Mouse (Mus musculus): Measurements from ENCODE around the gene Gm42791. TPM values are rescaled to one million over a fixed set of nuclear protein-coding genes. Genes with fewer than 3 reads are reported as not detected.

Gene Gm42791
- polyA plus RNA-seq, 1 experiment from 2014 or later = 3.6 TPM

DNA sequence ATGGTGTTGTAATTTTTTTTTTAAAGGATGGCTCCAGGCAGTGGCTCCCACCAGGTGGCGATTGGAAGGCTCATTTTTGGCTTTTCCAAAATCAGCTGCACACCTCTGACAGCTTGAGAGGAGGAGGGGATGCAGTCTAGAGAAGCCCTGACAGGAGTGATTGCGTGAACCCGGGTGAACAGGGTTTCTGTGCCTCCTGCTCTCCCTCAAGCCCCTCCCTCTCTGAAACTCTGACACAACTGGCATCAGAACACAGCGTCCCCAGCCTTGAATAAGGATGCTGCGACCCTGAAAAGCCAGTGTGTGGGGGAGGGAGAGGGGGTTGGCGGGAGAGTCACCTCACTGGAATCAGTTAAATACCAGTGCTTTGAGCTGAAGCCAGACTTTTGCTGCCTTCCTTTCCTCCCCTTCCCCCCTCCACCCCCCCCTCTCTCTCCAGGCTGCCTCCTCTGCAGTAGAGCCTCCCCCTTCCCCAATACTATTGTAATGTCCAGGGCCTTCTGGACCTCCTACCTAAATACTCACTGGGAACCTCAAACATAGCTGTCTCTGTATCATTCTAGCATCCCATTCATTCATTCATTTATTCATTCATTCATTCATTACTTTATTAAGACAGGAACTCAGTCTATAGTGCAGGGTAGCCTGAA, 21.8 kb downstream of the Gm42791 start:
- no peak overlapping the region for H3K4me2 ChIP-seq (replicated peaks)
- H3K27ac ChIP-seq = no peak overlapping the region
- H3K9me3 ChIP-seq = no peaks in the 10 kb centered on the region
- no peaks in the 10 kb centered on the region for H3K36me3 ChIP-seq
- H3K27me3 ChIP-seq (replicated peaks) = no peaks in the 10 kb centered on the region
- peaks cover 14% of the 10 kb centered on the region for H3K4me1 ChIP-seq
- H3K9ac ChIP-seq = no peak overlapping the region
- ATAC-seq (ENCODE audit: low FRiP score, low read depth) = peak; percentile 44; the same call in 1 of the 2 replicates
- no peak overlapping the region for H3K4me3 ChIP-seq
- WGBS = 14% methylated on average over 6 of the region's 6 CpGs

DNA sequence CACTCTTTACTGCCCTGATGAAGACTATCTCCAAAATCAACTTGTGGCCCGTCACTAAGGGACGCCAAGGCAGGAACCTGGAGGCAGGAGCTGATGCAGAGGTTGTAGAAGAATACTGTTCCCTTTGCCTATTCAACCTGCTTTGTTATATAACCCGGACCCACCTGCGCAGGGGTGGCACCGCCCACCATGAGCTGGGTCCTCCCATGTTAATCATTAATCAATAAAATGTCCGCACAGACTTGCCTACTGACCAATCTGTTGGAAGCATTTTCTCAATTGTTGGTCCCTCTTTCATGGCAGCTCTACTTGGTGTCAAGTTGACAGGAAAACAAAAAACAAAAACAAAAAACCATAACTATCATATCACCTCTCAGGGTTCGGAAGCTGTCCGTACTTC, 22.8 kb downstream of the Gm42791 start:
- no peak for ATAC-seq (ENCODE audit: low FRiP score, low read depth)
- Histone ChIP-seq H3K36me3 (no peaks in the 10 kb centered on the region), H3K4me1 (peaks cover 9% of the 10 kb centered on the region), H3K9me3 (no peaks in the 10 kb centered on the region), H3K4me3 (no peak overlapping the region), H3K4me2 (replicated peaks) (no peak overlapping the region), H3K27ac (no peak overlapping the region), H3K9ac (no peak overlapping the region), H3K27me3 (replicated peaks) (no peaks in the 10 kb centered on the region)
- 92% methylated on average over 8 of the region's 8 CpGs for WGBS

DNA sequence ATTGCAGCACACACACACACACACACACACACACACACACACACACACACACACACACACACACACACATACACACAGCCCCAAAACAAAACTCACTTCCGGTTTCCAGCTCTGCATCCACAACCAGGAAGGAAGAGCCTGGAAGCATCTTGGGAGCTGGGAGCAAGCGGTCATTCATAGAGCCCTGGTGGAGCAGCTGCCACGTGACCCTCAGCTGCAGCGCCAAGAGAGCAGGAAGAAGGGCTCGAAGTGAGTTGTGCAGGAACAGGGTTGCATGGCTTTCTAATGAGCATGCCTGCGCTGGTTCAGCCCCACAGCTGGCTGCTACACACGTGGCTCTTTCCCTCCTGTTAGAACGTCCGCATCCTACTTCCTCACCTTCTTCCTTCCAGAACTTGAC, 25.3 kb downstream of the Gm42791 start:
- no peak overlapping the region for H3K9ac ChIP-seq
- H3K27ac ChIP-seq = no peak overlapping the region
- H3K4me3 ChIP-seq = no peak overlapping the region
- H3K4me2 ChIP-seq (replicated peaks) = no peak overlapping the region
- H3K4me1 ChIP-seq = peaks cover 22% of the 10 kb centered on the region
- no peaks in the 10 kb centered on the region for H3K36me3 ChIP-seq
- no peak for ATAC-seq (ENCODE audit: low FRiP score, low read depth)
- 64% methylated on average over 9 of the region's 9 CpGs for WGBS
- no peaks in the 10 kb centered on the region for H3K27me3 ChIP-seq (replicated peaks)
- no peaks in the 10 kb centered on the region for H3K9me3 ChIP-seq

DNA sequence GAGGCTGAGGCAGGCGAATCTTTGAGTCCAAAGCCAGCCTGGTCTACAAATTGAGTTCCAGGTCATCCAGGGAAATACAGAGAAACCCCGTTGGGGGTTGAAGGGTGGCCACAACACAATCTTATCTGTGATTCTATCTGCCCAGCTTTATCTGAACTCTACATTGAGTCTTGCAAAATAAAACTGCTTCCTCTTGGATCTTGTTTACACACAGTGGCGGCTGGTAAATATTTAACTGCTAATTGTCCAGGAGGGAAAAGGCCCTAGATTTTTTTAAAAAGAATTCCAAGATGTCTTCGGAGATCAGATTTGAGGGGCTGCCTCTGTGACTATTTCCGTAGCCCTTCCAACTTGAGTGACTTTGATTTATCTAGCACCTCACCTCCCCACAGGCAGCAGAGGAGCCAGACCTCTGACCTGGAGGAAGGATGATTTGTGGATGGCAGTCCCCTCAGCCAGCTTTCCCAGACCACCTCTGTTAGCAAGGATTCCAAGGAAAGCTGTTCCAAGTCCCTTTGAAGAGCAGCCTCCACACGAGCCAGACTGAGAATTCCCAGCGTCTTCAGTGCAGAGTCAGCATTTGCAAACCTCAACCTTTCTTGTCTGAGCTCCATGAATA, 25.9 kb downstream of the Gm42791 start:
- WGBS = 63% methylated on average over 7 of the region's 7 CpGs
- Histone ChIP-seq H3K9me3 (no peaks in the 10 kb centered on the region), H3K36me3 (no peaks in the 10 kb centered on the region), H3K4me2 (replicated peaks) (no peak overlapping the region), H3K27ac (no peak overlapping the region), H3K27me3 (replicated peaks) (no peaks in the 10 kb centered on the region), H3K4me1 (peaks cover 22% of the 10 kb centered on the region), H3K9ac (no peak overlapping the region), H3K4me3 (no peak overlapping the region)
- ATAC-seq (ENCODE audit: low FRiP score, low read depth) = no peak

DNA sequence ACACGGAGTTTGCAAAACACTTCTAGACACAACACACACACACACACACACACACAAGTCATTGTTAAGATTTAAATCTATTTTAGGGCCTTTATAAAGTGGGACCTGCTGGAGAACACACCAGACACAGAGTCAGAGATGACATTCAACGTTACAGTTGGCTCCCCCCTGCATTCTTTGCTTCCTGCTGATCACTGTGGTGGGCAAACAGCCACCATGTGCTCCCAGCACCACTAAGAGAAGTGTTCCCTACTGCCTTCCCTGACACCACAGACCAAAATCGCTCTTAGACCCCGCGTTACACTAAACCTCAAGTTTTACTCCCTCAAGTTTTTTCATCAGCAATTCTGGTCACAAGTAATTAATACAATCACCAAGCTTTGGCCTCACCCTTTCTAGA, 26.8 kb downstream of the Gm42791 start:
- ATAC-seq (ENCODE audit: low FRiP score, low read depth) = no peak
- no peak overlapping the region for H3K4me2 ChIP-seq (replicated peaks)
- H3K36me3 ChIP-seq = no peaks in the 10 kb centered on the region
- H3K27me3 ChIP-seq (replicated peaks) = no peaks in the 10 kb centered on the region
- 74% methylated on average over 5 of the region's 5 CpGs for WGBS
- H3K9ac ChIP-seq = no peak overlapping the region
- H3K4me1 ChIP-seq = peaks cover 18% of the 10 kb centered on the region
- H3K4me3 ChIP-seq = no peak overlapping the region
- H3K27ac ChIP-seq = no peak overlapping the region
- H3K9me3 ChIP-seq = no peaks in the 10 kb centered on the region

GRCm38 (mm10) chr5:148966395-148966794, 28.6 kb downstream of the Gm42791 start:
- Histone ChIP-seq H3K9me3 (no peaks in the 10 kb centered on the region), H3K36me3 (no peaks in the 10 kb centered on the region), H3K27ac (no peak overlapping the region), H3K27me3 (replicated peaks) (no peaks in the 10 kb centered on the region), H3K9ac (no peak overlapping the region), H3K4me3 (no peak overlapping the region), H3K4me2 (replicated peaks) (no peak overlapping the region), H3K4me1 (peaks cover 16% of the 10 kb centered on the region)
- WGBS = 68% methylated on average over 6 of the region's 6 CpGs
- no peak for ATAC-seq (ENCODE audit: low FRiP score, low read depth)

DNA sequence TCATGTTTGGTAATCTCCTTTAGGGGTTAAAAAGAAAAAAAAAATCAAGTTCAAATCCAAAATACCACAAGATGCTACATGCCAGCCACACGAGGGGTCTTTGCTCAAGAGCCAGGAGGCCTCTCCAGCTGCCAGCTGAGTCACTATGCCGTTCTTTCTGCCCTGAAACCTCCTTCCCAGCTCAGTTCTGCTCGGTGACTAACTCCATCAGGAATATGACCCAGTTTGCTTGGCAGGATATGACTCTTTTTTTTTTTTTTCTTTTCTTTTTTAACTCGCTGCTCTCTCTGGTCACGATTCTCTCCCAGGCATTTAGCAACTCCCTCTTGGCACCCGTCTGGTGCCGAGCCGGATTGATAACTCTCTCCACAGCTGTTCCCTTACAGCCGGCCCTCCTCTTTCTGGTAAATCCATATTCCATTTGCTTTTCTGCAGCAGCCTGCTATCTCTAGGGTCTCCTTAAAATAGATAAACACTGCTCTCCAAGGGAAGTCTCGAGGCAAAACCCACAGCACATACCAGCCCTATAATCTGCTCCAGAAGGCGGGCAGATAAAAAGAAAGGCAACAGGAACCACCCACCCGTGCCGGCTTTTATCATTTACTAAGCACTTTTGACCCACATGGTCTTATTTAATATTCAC, 29.1 kb downstream of the Gm42791 start:
- Histone ChIP-seq H3K4me1 (peaks cover 16% of the 10 kb centered on the region), H3K27me3 (replicated peaks) (no peaks in the 10 kb centered on the region), H3K27ac (no peak overlapping the region), H3K4me2 (replicated peaks) (peak overlapping the region; percentile 20; the same call in 1 of the 2 replicates), H3K4me3 (no peak overlapping the region), H3K9me3 (no peaks in the 10 kb centered on the region), H3K9ac (no peak overlapping the region), H3K36me3 (no peaks in the 10 kb centered on the region)
- WGBS = 38% methylated on average over 13 of the region's 13 CpGs
- ATAC-seq (ENCODE audit: low FRiP score, low read depth) = no peak

GRCm38 (mm10) chr5:148965089-148965591, 29.8 kb downstream of the Gm42791 start:
- no peaks in the 10 kb centered on the region for H3K27me3 ChIP-seq (replicated peaks)
- H3K4me2 ChIP-seq (replicated peaks) = no peak overlapping the region
- no peak overlapping the region for H3K27ac ChIP-seq
- WGBS = 77% methylated on average over 15 of the region's 15 CpGs
- H3K9me3 ChIP-seq = no peaks in the 10 kb centered on the region
- H3K4me3 ChIP-seq = no peak overlapping the region
- no peak for ATAC-seq (ENCODE audit: low FRiP score, low read depth)
- peaks cover 17% of the 10 kb centered on the region for H3K4me1 ChIP-seq
- H3K9ac ChIP-seq = no peak overlapping the region
- no peaks in the 10 kb centered on the region for H3K36me3 ChIP-seq

DNA sequence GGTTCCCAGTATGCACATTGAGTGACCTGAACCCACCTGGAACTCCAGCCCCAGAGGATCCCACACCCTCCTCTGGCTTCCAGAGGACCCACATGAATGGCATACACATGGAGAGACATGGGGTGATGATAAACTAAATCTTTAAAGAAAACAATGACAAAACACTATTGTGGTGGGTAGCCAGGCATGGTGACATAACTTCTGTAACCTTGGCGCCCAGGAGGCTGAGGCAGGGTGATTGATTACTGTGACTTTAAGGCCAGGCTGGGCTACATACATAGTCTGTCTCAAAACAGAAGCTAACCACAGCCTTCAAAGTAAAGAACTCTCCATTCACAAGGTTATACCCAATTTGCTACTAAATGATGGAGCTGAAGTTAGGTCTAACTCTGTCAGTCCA, 30.7 kb downstream of the Gm42791 start:
- WGBS = 68% methylated on average over 1 of the region's 1 CpGs
- Histone ChIP-seq H3K4me2 (replicated peaks) (no peak overlapping the region), H3K4me3 (no peak overlapping the region), H3K27ac (no peak overlapping the region), H3K36me3 (no peaks in the 10 kb centered on the region), H3K9ac (no peak overlapping the region), H3K27me3 (replicated peaks) (no peaks in the 10 kb centered on the region), H3K4me1 (peaks cover 26% of the 10 kb centered on the region), H3K9me3 (no peaks in the 10 kb centered on the region)
- ATAC-seq (ENCODE audit: low FRiP score, low read depth) = no peak

GRCm38 (mm10) chr5:148960211-148960610, 34.7 kb downstream of the Gm42791 start:
- no peaks in the 10 kb centered on the region for H3K9me3 ChIP-seq
- 56% methylated on average over 10 of the region's 10 CpGs for WGBS
- ATAC-seq (ENCODE audit: low FRiP score, low read depth) = 0 out of 2 replicates have a peak, but pooled peaks have one; percentile 16
- no peaks in the 10 kb centered on the region for H3K27me3 ChIP-seq (replicated peaks)
- H3K4me2 ChIP-seq (replicated peaks) = peak overlapping the region; percentile 88
- no peaks in the 10 kb centered on the region for H3K36me3 ChIP-seq
- H3K4me3 ChIP-seq = no peak overlapping the region
- peaks cover 16% of the 10 kb centered on the region for H3K4me1 ChIP-seq
- no peak overlapping the region for H3K27ac ChIP-seq
- no peak overlapping the region for H3K9ac ChIP-seq

GRCm38 (mm10) chr5:148959068-148959990, 35.6 kb downstream of the Gm42791 start:
- H3K9me3 ChIP-seq = no peaks in the 10 kb centered on the region
- H3K27me3 ChIP-seq (replicated peaks) = no peaks in the 10 kb centered on the region
- H3K9ac ChIP-seq = peak overlapping the region; percentile 53; the same call in 1 of the 2 replicates
- H3K27ac ChIP-seq = no peak overlapping the region
- peaks cover 15% of the 10 kb centered on the region for H3K4me1 ChIP-seq
- H3K4me3 ChIP-seq = peak overlapping the region; percentile 33
- H3K4me2 ChIP-seq (replicated peaks) = peak overlapping the region; percentile 88
- peak; percentile 74; the same call in 1 of the 2 replicates for ATAC-seq (ENCODE audit: low FRiP score, low read depth)
- H3K36me3 ChIP-seq = no peaks in the 10 kb centered on the region
- WGBS = 2% methylated on average over 36 of the region's 39 CpGs

DNA sequence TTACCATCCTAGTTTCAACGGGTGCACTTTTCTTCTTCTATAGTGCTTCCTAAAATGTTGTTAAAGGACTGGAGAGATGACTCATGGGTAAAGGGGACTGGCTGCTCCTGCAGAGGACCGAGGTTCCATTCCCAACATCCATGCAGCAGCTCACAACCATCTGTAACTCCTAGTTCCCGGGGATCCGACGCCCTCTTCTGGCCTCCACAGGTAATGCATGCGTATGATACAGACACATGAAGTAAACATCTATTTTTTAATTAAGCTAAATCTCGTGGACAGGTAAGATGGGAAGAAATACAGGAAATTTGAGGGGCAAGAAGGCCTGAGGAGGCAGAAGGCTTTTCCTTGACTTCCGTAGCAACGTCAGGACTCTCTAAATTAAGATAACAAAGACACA, 36.6 kb downstream of the Gm42791 start:
- 41% methylated on average over 9 of the region's 9 CpGs for WGBS
- H3K4me2 ChIP-seq (replicated peaks) = no peak overlapping the region
- H3K27me3 ChIP-seq (replicated peaks) = no peaks in the 10 kb centered on the region
- H3K4me1 ChIP-seq = peaks cover 15% of the 10 kb centered on the region
- no peak overlapping the region for H3K9ac ChIP-seq
- no peaks in the 10 kb centered on the region for H3K36me3 ChIP-seq
- H3K4me3 ChIP-seq = no peak overlapping the region
- H3K27ac ChIP-seq = no peak overlapping the region
- H3K9me3 ChIP-seq = no peaks in the 10 kb centered on the region
- no peak for ATAC-seq (ENCODE audit: low FRiP score, low read depth)
